Mouse (Mus musculus): ENCODE data around the gene Slc39a5.

DNA sequence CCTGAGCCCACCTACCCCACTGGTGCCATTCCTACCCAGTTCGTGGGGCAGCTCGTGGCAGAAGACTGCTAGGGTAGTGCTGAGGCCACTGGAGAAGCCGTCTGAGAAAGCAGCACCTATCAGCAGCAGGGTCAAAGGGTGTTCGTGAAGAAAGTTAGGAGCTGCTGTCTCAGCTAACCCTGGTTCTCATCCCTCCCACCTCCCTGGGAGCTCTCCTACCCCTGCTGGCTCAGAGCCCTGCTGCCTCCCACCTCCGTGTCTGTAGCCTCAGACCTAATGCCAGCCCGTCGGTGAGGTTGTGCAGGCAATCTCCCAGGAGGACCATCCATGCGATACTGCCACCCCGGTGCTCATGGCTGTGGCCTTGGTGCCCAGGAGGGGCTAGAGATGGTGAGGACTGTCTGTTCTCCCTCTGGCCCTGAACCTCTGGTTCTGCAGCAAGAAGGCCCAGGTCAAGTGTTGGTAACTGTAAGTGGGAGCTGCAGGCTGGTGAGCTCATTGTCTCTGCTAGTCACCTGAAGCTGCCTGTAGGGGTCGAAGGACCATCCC lies 4.2 kb downstream of the Slc39a5 start:
- TF ChIP-seq CTCF (IDR thresholded peaks at IDR 0.05; ENCODE audit: low read depth) (no peak), EP300 (optimal IDR thresholded peaks at IDR 0.05) (no peak)
